Mouse (Mus musculus): ENCODE data around the gene Gm48551. TPM values are rescaled to one million over a fixed set of nuclear protein-coding genes. Genes with fewer than 3 reads are reported as not detected.

Gene Gm48551
- polyA plus RNA-seq, 1 experiment from 2014 or later, result 3.6 TPM

DNA sequence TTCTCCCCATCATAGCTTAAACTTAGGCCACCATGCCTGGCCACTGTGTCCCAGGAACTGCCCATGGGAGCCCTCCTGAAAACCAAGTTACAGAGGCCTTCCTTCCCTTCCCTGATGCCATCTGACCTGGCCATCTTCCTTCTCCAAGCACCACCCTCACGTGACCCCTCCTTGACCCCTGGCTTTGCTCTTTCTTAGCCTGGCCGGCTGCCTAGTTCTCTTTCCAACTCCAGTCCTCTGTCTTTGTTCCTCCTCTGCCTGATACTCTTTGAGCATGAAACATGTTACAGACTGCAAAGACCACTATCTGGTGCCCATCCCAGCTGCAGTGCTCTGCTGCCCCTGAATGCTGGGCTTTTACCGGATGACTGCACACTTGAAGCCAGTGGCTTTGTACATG lies 5.1 kb downstream of the Gm48551 start:
- 53% methylated on average over 3 of the region's 3 CpGs for WGBS
- no peak overlapping the region for H3K4me3 ChIP-seq (ENCODE audit: low read depth, low read length)
- no peak overlapping the region for H3K9ac ChIP-seq (ENCODE audit: low read length)
- DNase-seq (ENCODE audit: low spot score) (no peak), ATAC-seq (no peak)
- no peaks in the 10 kb centered on the region for H3K27me3 ChIP-seq (replicated peaks; ENCODE audit: control insufficient read depth, insufficient read depth, low read length)
- no peak overlapping the region for H3K27ac ChIP-seq (ENCODE audit: low read depth, low read length)
- no peaks in the 10 kb centered on the region for H3K9me3 ChIP-seq (replicated peaks; ENCODE audit: control insufficient read depth, low read length)
- H3K4me2 ChIP-seq (ENCODE audit: low read length), result no peak overlapping the region
- peaks cover 38% of the 10 kb centered on the region for H3K36me3 ChIP-seq (ENCODE audit: control insufficient read depth, insufficient read depth, low read length)
- H3K4me1 ChIP-seq (ENCODE audit: control insufficient read depth, insufficient read depth, low read length), result peaks cover 7% of the 10 kb centered on the region

GRCm38 (mm10) chr10:81389801-81390677 lies 5.8 kb downstream of the Gm48551 start:
- Histone ChIP-seq H3K36me3 (ENCODE audit: control insufficient read depth, insufficient read depth, low read length) (peaks cover 38% of the 10 kb centered on the region), H3K4me1 (ENCODE audit: control insufficient read depth, insufficient read depth, low read length) (peaks cover 6% of the 10 kb centered on the region), H3K4me3 (ENCODE audit: low read depth, low read length) (no peak overlapping the region), H3K9ac (ENCODE audit: low read length) (no peak overlapping the region), H3K27ac (ENCODE audit: low read depth, low read length) (no peak overlapping the region), H3K4me2 (ENCODE audit: low read length) (no peak overlapping the region), H3K27me3 (replicated peaks; ENCODE audit: control insufficient read depth, insufficient read depth, low read length) (no peaks in the 10 kb centered on the region), H3K9me3 (replicated peaks; ENCODE audit: control insufficient read depth, low read length) (no peaks in the 10 kb centered on the region)
- WGBS, result 59% methylated on average over 23 of the region's 23 CpGs
- DNase-seq (ENCODE audit: low spot score), result peak; percentile 57
- ATAC-seq, result peak; percentile 74

- H3K27ac ChIP-seq (ENCODE audit: low read depth, low read length), result no peak overlapping the region
- H3K36me3 ChIP-seq (ENCODE audit: control insufficient read depth, insufficient read depth, low read length), result peaks cover 38% of the 10 kb centered on the region
- H3K4me1 ChIP-seq (ENCODE audit: control insufficient read depth, insufficient read depth, low read length), result peaks cover under 1% of the 10 kb centered on the region; the same call in 1 of the 2 replicates
- ATAC-seq, result no peak
- H3K9ac ChIP-seq (ENCODE audit: low read length), result no peak overlapping the region
- H3K27me3 ChIP-seq (replicated peaks; ENCODE audit: control insufficient read depth, insufficient read depth, low read length), result no peaks in the 10 kb centered on the region
- WGBS, result 91% methylated on average over 13 of the region's 13 CpGs
- H3K4me3 ChIP-seq (ENCODE audit: low read depth, low read length), result no peak overlapping the region
- no peaks in the 10 kb centered on the region for H3K9me3 ChIP-seq (replicated peaks; ENCODE audit: control insufficient read depth, low read length)
- no peak overlapping the region for H3K4me2 ChIP-seq (ENCODE audit: low read length)
- no peak for DNase-seq (ENCODE audit: low spot score)
Measured at GRCm38 (mm10) chr10:81390678-81390965, 6.4 kb downstream of the Gm48551 start.

DNA sequence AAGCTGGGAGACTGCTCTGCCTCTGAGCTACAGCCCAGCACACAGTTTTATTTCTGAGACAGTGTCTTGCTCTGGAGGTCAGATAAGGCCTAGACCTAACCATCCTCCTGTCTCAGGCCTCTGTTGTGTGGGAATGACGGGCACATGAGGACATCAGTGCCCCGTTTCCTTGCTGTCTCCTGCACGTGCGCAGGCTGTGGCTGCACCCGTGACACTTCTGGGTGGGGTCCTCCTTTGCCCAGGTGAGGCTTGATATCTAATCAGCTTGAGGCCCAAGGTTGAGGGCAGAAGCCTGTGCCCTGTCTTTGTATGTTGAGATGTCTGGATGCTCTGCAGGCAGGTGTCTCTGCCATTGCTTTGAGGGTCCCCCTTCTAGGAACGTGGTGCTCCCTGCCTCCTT lies 8.0 kb downstream of the Gm48551 start:
- DNase-seq (ENCODE audit: low spot score) (no peak), ATAC-seq (no peak)
- Histone ChIP-seq H3K4me3 (ENCODE audit: low read depth, low read length) (no peak overlapping the region), H3K27ac (ENCODE audit: low read depth, low read length) (no peak overlapping the region), H3K4me1 (ENCODE audit: control insufficient read depth, insufficient read depth, low read length) (no peaks in the 10 kb centered on the region; the same call in 1 of the 2 replicates), H3K27me3 (replicated peaks; ENCODE audit: control insufficient read depth, insufficient read depth, low read length) (no peaks in the 10 kb centered on the region), H3K9me3 (replicated peaks; ENCODE audit: control insufficient read depth, low read length) (no peaks in the 10 kb centered on the region), H3K4me2 (ENCODE audit: low read length) (no peak overlapping the region), H3K9ac (ENCODE audit: low read length) (no peak overlapping the region), H3K36me3 (ENCODE audit: control insufficient read depth, insufficient read depth, low read length) (peaks cover 23% of the 10 kb centered on the region)
- 85% methylated on average over 6 of the region's 6 CpGs for WGBS

- WGBS, result 73% methylated on average over 14 of the region's 14 CpGs
- ATAC-seq, result no peak
Measured at GRCm38 (mm10) chr10:81392781-81393185, 8.5 kb downstream of the Gm48551 start, which contains the start of gene Smim24. Gene Smim24, plus strand, starts transcription at chr10:81393051.

GRCm38 (mm10) chr10:81393456-81394063 lies 9.3 kb downstream of the Gm48551 start:
- ATAC-seq (no peak), DNase-seq (ENCODE audit: low spot score) (no peak)
- no peak overlapping the region; the same call in 1 of the 2 replicates for H3K27ac ChIP-seq (ENCODE audit: low read depth, low read length)
- no peaks in the 10 kb centered on the region; the same call in 1 of the 2 replicates for H3K4me1 ChIP-seq (ENCODE audit: control insufficient read depth, insufficient read depth, low read length)
- peak overlapping the region; percentile 42 for H3K4me2 ChIP-seq (ENCODE audit: low read length)
- 8% methylated on average over 19 of the region's 19 CpGs for WGBS
- peaks cover 12% of the 10 kb centered on the region for H3K36me3 ChIP-seq (ENCODE audit: control insufficient read depth, insufficient read depth, low read length)
- no peak overlapping the region for H3K4me3 ChIP-seq (ENCODE audit: low read depth, low read length)
- H3K9me3 ChIP-seq (replicated peaks; ENCODE audit: control insufficient read depth, low read length), result no peaks in the 10 kb centered on the region
- H3K9ac ChIP-seq (ENCODE audit: low read length), result peak overlapping the region; percentile 50; the same call in 1 of the 2 replicates
- no peaks in the 10 kb centered on the region for H3K27me3 ChIP-seq (replicated peaks; ENCODE audit: control insufficient read depth, insufficient read depth, low read length)

More at GRCm38 (mm10) chr10:81392781-81393185, 8.5 kb downstream of the Gm48551 start, which contains the start of gene Smim24:
- Histone ChIP-seq H3K27ac (ENCODE audit: low read depth, low read length) (no peak within 1 kb of the TSS; the same call in 1 of the 2 replicates), H3K9me3 (replicated peaks; ENCODE audit: control insufficient read depth, low read length) (no peaks in the 10 kb centered on the region), H3K9ac (ENCODE audit: low read length) (peak within 1 kb of the TSS; percentile 50; the same call in 1 of the 2 replicates), H3K27me3 (replicated peaks; ENCODE audit: control insufficient read depth, insufficient read depth, low read length) (no peaks in the 10 kb centered on the region), H3K4me3 (ENCODE audit: low read depth, low read length) (no peak within 1 kb of the TSS), H3K4me2 (ENCODE audit: low read length) (peak within 1 kb of the TSS; percentile 42), H3K36me3 (ENCODE audit: control insufficient read depth, insufficient read depth, low read length) (peaks cover 19% of the 10 kb centered on the region), H3K4me1 (ENCODE audit: control insufficient read depth, insufficient read depth, low read length) (no peaks in the 10 kb centered on the region; the same call in 1 of the 2 replicates)
- no peak for DNase-seq (ENCODE audit: low spot score)

GRCm38 (mm10) chr10:81395127-81395526 lies 10.9 kb downstream of the Gm48551 start:
- WGBS, result 19% methylated on average over 5 of the region's 5 CpGs
- ATAC-seq (peak; percentile 19; the same call in 1 of the 2 replicates), DNase-seq (ENCODE audit: low spot score) (peak; percentile 76)
- Histone ChIP-seq H3K4me3 (ENCODE audit: low read depth, low read length) (no peak overlapping the region), H3K4me2 (ENCODE audit: low read length) (no peak overlapping the region), H3K27me3 (replicated peaks; ENCODE audit: control insufficient read depth, insufficient read depth, low read length) (no peaks in the 10 kb centered on the region), H3K9ac (ENCODE audit: low read length) (no peak overlapping the region), H3K9me3 (replicated peaks; ENCODE audit: control insufficient read depth, low read length) (no peaks in the 10 kb centered on the region), H3K36me3 (ENCODE audit: control insufficient read depth, insufficient read depth, low read length) (peaks cover 16% of the 10 kb centered on the region), H3K27ac (ENCODE audit: low read depth, low read length) (no peak overlapping the region), H3K4me1 (ENCODE audit: control insufficient read depth, insufficient read depth, low read length) (no peaks in the 10 kb centered on the region; the same call in 1 of the 2 replicates)

GRCm38 (mm10) chr10:81395865-81396264 lies 11.6 kb downstream of the Gm48551 start:
- no peaks in the 10 kb centered on the region for H3K27me3 ChIP-seq (replicated peaks; ENCODE audit: control insufficient read depth, insufficient read depth, low read length)

More at GRCm38 (mm10) chr10:81395865-81396264, 11.6 kb downstream of the Gm48551 start:
- ATAC-seq (no peak), DNase-seq (ENCODE audit: low spot score) (no peak)
- Histone ChIP-seq H3K4me2 (ENCODE audit: low read length) (no peak overlapping the region), H3K4me3 (ENCODE audit: low read depth, low read length) (no peak overlapping the region), H3K9ac (ENCODE audit: low read length) (peak overlapping the region; percentile 21; the same call in 1 of the 2 replicates), H3K4me1 (ENCODE audit: control insufficient read depth, insufficient read depth, low read length) (no peaks in the 10 kb centered on the region; the same call in 1 of the 2 replicates), H3K36me3 (ENCODE audit: control insufficient read depth, insufficient read depth, low read length) (peaks cover 19% of the 10 kb centered on the region), H3K27ac (ENCODE audit: low read depth, low read length) (no peak overlapping the region), H3K9me3 (replicated peaks; ENCODE audit: control insufficient read depth, low read length) (no peaks in the 10 kb centered on the region)
- 92% methylated on average over 4 of the region's 4 CpGs for WGBS

Measured in forebrain, embryonic 14.5 days (tissue).